Mouse (Mus musculus) liver, postnatal 0 days (tissue): ENCODE measurements at regions not wholly inside any gene's neighbourhood (a gene's known extent, or its start where the extent isn't known, plus 50 kb on each side); places are given as distances from the start of the nearest gene placed in this dataset.

ENCODE experiments used
- ATAC-seq: fragments of 200-750 bp; cut with Nextera tagmentation; 2 replicates; pipeline ENCODE4 v1.8.0; 2017; ENCODE audit warnings: mild to moderate bottlenecking, moderate library complexity
- DNase-seq: peaks from one replicate; pipeline ENCODE4 v3.0.0-alpha.2; 2016
- H3K27ac ChIP-seq: fragments of 300-500 bp; sonication (generic); 2 replicates; pipeline ENCODE4 v1.5.1; 2014; ENCODE audit warnings: antibody characterized with exemption, moderate library complexity, mild to moderate bottlenecking, low read depth
- H3K27me3 ChIP-seq: fragments of 300-500 bp; sonication (generic); 2 replicates; pipeline ENCODE4 v1.6.1; 2014; ENCODE audit warnings: low read length, control low read depth, mixed read lengths; ENCODE audit not compliant: insufficient read depth
- H3K36me3 ChIP-seq: fragments of 300-500 bp; sonication (generic); replicated peaks from 2 replicates; pipeline ENCODE4 v1.6.1; 2014; ENCODE audit warnings: mild to moderate bottlenecking, control low read depth, low read length, moderate library complexity, mixed read lengths; ENCODE audit not compliant: insufficient read depth
- H3K4me1 ChIP-seq: fragments of 300-500 bp; sonication (generic); 2 replicates; pipeline ENCODE4 v1.6.1; 2014; ENCODE audit warnings: antibody characterized with exemption, mild to moderate bottlenecking, control low read depth; ENCODE audit not compliant: insufficient read depth
- H3K4me2 ChIP-seq: fragments of 300-500 bp; sonication (generic); 2 replicates; pipeline ENCODE4 v1.6.1; 2014; ENCODE audit warnings: low read depth, mild to moderate bottlenecking, low read length, moderate library complexity, mixed read lengths
- H3K4me3 ChIP-seq: fragments of 300-500 bp; sonication (generic); 2 replicates; pipeline ENCODE4 v1.5.1; 2014; ENCODE audit warnings: low read depth, low read length
- H3K9ac ChIP-seq: fragments of 300-500 bp; sonication (generic); replicated peaks from 2 replicates; pipeline ENCODE4 v1.6.1; 2014; ENCODE audit warnings: mild to moderate bottlenecking, moderate library complexity
- H3K9me3 ChIP-seq: fragments of 300-500 bp; sonication (generic); 2 replicates; pipeline ENCODE4 v1.6.1; 2016; ENCODE audit warnings: mild to moderate bottlenecking, control low read depth, low read length, mixed read lengths
- CTCF ChIP-seq: sonication (generic); IDR thresholded peaks from 2 replicates; pipeline ENCODE4 v1.5.1; 2016; ENCODE audit warnings: antibody characterized with exemption, low read depth
- EP300 ChIP-seq: IDR thresholded peaks from 2 replicates; pipeline ENCODE4 v1.6.1; 2016; ENCODE audit warnings: antibody characterized with exemption, low read depth, mild to moderate bottlenecking
- WGBS: fragments of 180-500 bp; shearing (Covaris S2); extraction: QIAGEN DNeasy Blood & Tissue Kit; methylation state at CpG from one replicate; pipeline ENCODE4 v1.1.7; 2014; ENCODE audit not compliant: insufficient replicate concordance; 5-methylcytosine and 5-hydroxymethylcytosine counted together

- Histone ChIP-seq H3K4me3 (no peak overlapping the region), H3K4me1 (no peaks in the 10 kb centered on the region; the same call in 1 of the 2 replicates), H3K9ac (no peak overlapping the region), H3K9me3 (peaks cover 4% of the 10 kb centered on the region; the same call in 1 of the 2 replicates), H3K4me2 (no peak overlapping the region), H3K27ac (no peak overlapping the region), H3K27me3 (no peaks in the 10 kb centered on the region), H3K36me3 (no peaks in the 10 kb centered on the region)
- WGBS = 75% methylated on average over 3 of the region's 3 CpGs
- TF ChIP-seq EP300 (no peak), CTCF (no peak)
- ATAC-seq (no peak), DNase-seq (no peak)
Measured at GRCm38 (mm10) chr5:150866198-150866597, 86.2 kb upstream of the Kl start.

- Histone ChIP-seq H3K9me3 (peaks cover 4% of the 10 kb centered on the region; the same call in 1 of the 2 replicates), H3K27ac (no peak overlapping the region), H3K4me1 (no peaks in the 10 kb centered on the region), H3K27me3 (no peaks in the 10 kb centered on the region), H3K36me3 (no peaks in the 10 kb centered on the region), H3K9ac (no peak overlapping the region), H3K4me2 (no peak overlapping the region), H3K4me3 (no peak overlapping the region)
- DNase-seq (no peak), ATAC-seq (no peak)
- TF ChIP-seq CTCF = no peak
- no peak for TF ChIP-seq EP300
- WGBS = 30% methylated on average over 4 of the region's 4 CpGs
Measured at GRCm38 (mm10) chr5:150869954-150870353, 82.5 kb upstream of the Kl start.

- Histone ChIP-seq H3K27me3 (no peaks in the 10 kb centered on the region), H3K9me3 (no peaks in the 10 kb centered on the region), H3K4me3 (no peak overlapping the region), H3K27ac (no peak overlapping the region), H3K9ac (no peak overlapping the region), H3K36me3 (no peaks in the 10 kb centered on the region), H3K4me1 (no peaks in the 10 kb centered on the region), H3K4me2 (no peak overlapping the region)
- no peak for TF ChIP-seq EP300
- no peak for TF ChIP-seq CTCF
- ATAC-seq (no peak), DNase-seq (no peak)
- 59% methylated on average over 4 of the region's 4 CpGs for WGBS
Measured at GRCm38 (mm10) chr5:150878805-150879204, 73.6 kb upstream of the Kl start.

DNA sequence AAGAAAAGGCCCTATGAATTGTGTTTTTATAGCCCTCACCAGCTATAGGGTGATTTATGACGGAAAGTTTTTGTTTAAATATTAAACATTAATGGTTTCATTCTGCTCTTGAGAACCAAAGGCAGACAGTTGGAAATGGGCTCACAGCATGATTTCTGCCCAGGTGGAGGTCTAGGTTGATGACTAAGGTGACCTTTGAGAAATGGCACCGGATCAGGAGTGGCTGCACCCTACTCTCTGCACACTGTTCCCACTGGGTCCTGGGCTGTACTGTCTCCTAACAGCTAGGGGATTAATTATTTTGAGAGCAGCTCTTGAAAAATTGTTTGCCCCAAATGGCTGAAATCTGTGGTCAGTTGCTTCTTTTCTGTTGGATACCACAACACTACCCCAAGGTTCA lies 68.7 kb upstream of the Kl start:
- DNase-seq (no peak), ATAC-seq (no peak)
- 85% methylated on average over 2 of the region's 2 CpGs for WGBS
- Histone ChIP-seq H3K4me2 (no peak overlapping the region), H3K4me1 (no peaks in the 10 kb centered on the region), H3K27ac (no peak overlapping the region), H3K27me3 (no peaks in the 10 kb centered on the region), H3K36me3 (no peaks in the 10 kb centered on the region), H3K4me3 (no peak overlapping the region), H3K9me3 (no peaks in the 10 kb centered on the region), H3K9ac (no peak overlapping the region)
- TF ChIP-seq EP300 = no peak
- no peak for TF ChIP-seq CTCF

DNA sequence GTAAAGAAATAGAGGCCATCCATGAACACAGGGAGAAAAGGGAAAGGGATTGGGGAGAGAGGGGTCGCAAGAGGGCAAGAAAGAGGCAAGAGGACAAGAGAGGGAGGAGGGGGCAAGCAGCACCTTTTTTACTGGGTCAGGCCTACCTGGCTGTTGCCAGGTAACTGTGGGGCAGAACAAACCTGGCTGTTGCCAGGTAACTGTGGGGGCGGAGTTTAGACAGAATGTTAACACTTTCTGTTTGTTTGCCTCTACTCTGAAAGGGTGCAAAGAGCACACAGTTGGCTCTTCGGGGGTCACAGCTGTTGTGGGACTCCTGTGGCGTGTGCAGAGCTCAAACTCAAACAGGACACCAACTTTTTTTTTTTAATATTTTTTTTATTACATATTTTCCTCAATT lies 62.3 kb upstream of the Kl start:
- TF ChIP-seq EP300 (no peak), CTCF (no peak)
- H3K4me2 ChIP-seq = no peak overlapping the region
- H3K4me1 ChIP-seq = no peaks in the 10 kb centered on the region
- 47% methylated on average over 4 of the region's 4 CpGs for WGBS
- no peak overlapping the region for H3K9ac ChIP-seq
- H3K27me3 ChIP-seq = no peaks in the 10 kb centered on the region
- ATAC-seq = peak; percentile 84
- peak; percentile 53 for DNase-seq
- no peaks in the 10 kb centered on the region for H3K9me3 ChIP-seq
- H3K27ac ChIP-seq = no peak overlapping the region
- no peak overlapping the region for H3K4me3 ChIP-seq
- H3K36me3 ChIP-seq = no peaks in the 10 kb centered on the region

DNA sequence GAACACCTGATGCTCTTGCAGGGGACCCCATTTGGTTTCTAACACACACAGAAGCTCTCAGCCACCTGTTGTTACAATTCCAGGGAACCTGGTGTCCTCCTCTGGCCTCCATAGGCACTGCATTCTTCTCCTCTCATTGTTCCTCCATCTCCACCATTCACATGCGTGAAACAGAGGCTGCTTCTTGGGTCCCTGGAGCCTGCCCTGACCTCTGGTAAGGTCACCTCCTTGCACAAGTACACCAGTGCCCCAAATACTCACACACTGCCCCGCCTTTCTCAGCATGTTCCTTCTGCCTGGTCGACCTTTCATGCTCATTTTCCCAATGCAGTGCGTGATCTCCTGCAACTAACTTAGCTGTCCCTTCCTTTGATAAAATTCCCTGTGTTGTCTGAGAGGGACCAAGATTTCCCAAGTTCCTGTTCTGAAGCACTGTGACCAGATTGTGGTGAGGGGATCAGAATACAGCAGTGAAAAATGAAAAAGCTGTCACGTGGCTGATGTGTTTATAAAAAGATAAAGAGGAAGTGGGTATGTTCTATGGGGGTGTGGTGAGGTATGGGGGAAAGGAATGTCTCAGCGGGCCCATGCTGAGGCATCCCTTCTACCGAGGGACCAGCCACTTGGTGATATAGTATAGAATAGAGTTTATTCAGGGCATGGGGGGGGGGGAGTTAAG lies 61.0 kb upstream of the Kl start:
- ATAC-seq (no peak), DNase-seq (no peak)
- no peaks in the 10 kb centered on the region for H3K9me3 ChIP-seq
- TF ChIP-seq CTCF = no peak
- no peak overlapping the region for H3K27ac ChIP-seq
- no peak overlapping the region for H3K4me3 ChIP-seq
- H3K36me3 ChIP-seq = no peaks in the 10 kb centered on the region
- no peak overlapping the region for H3K9ac ChIP-seq
- H3K4me1 ChIP-seq = no peaks in the 10 kb centered on the region
- no peak overlapping the region for H3K4me2 ChIP-seq
- H3K27me3 ChIP-seq = no peaks in the 10 kb centered on the region
- 58% methylated on average over 7 of the region's 7 CpGs for WGBS
